Mouse (Mus musculus) liver, adult 2 months (tissue): ENCODE measurements around the gene Gfra1.

ENCODE experiments used
- CTCF ChIP-seq: fragments of 200-500 bp; IDR thresholded peaks from 2 replicates; pipeline ENCODE4 v1.5.1; 2011; ENCODE audit warnings: low read depth, low read length, control low read depth
- POLR2A ChIP-seq: fragments of 200-500 bp; IDR thresholded peaks from 2 replicates; pipeline ENCODE4 v1.6.1; 2011; ENCODE audit warnings: low read length, control low read depth; ENCODE audit not compliant: insufficient read depth; ENCODE audit errors: extremely low read depth

- no peak for TF ChIP-seq CTCF
- no peak for TF ChIP-seq POLR2A
Observed at GRCm38 (mm10) chr19:58368513-58368912, 87.2 kb downstream of the Gfra1 start.
